In the genomic region with DNA sequence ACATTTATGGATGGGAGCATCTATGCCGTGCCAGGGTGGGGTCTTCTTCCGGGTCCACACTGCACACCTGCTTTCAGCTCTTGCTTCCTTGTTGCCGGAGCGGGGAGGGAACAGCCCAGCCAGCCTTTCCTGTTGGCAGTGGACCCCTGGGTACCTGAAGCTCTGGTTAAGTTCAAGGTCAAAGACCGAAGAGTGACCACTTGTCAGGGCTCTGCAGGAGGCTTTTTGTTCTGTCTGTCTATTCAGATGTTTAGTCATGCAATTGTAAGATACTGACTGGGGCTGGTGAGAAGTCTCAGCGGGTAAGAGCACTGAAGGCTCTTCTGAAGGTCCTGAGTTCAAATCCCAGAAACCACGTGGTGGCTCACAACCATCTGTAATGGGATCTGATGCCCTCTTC, we compare ENCODE assay signal across 26 mouse cellular contexts. TPM values are rescaled to one million over a fixed set of nuclear protein-coding genes. Genes with fewer than 3 reads are reported as not detected.
A peak's percentile ranks its signal among the peaks of the same experiment; 100 is the strongest.
DNase-seq lines count a peak whose midpoint lies in the region; ATAC-seq and TF ChIP-seq lines count a peak whose summit lies in the region.
"Had no signal": no experiment of that assay in that cellular context is flagged by ENCODE, and none has a peak within 500 bp of the region (broad histone marks: within the 10 kb centered on the region; RNA-seq: fewer than 3 reads in every experiment).

No protein-coding gene starts in this region.

- peak; percentile 46; the same call in 1 of the 2 replicates for TF ChIP-seq EP300 in ES-Bruce4 (IDR thresholded peaks at IDR 0.05; ENCODE audit: insufficient read depth, low read depth, low read length)

- H3K9ac ChIP-seq in liver, embryonic 12.5 days: no peak overlapping the region
- no peak overlapping the region for H3K9ac ChIP-seq in liver, embryonic 11.5 days (ENCODE audit: low read depth, low read length)
- H3K9ac ChIP-seq in ES-Bruce4 (ENCODE audit: low read depth, poor library complexity, severe bottlenecking): no peak overlapping the region
- no peak overlapping the region for H3K9ac ChIP-seq in liver, embryonic 16.5 days (ENCODE audit: low read depth, low read length)
- H3K9ac ChIP-seq: forebrain, embryonic 13.5 days; heart, embryonic 12.5 days; heart, embryonic 15.5 days; hindbrain, embryonic 13.5 days had no signal

- ATAC-seq in liver, embryonic 12.5 days: no peak
- no peak for ATAC-seq in liver, embryonic 11.5 days (replicated peaks; ENCODE audit: low FRiP score)
- ATAC-seq in liver, embryonic 16.5 days (ENCODE audit: low read depth): no peak
- ATAC-seq: CD4-positive, CD25-positive, alpha-beta regulatory T cell, adult 4 months; forebrain, embryonic 13.5 days; forebrain, embryonic 16.5 days; hindbrain, embryonic 16.5 days; Patski had no signal

- no peak for TF ChIP-seq CTCF in ES-Bruce4 (IDR thresholded peaks at IDR 0.05; ENCODE audit: low read depth, low read length)

- no peak overlapping the region for H3K4me3 ChIP-seq in liver, embryonic 12.5 days
- no peak overlapping the region for H3K4me3 ChIP-seq in liver, embryonic 11.5 days (ENCODE audit: low read depth, low read length)
- no peak overlapping the region for H3K4me3 ChIP-seq in ES-Bruce4 (ENCODE audit: low read depth, low read length)
- no peak overlapping the region for H3K4me3 ChIP-seq in liver, embryonic 16.5 days (ENCODE audit: low read depth, low read length)
- H3K4me3 ChIP-seq: forebrain, embryonic 10.5 days; forebrain, embryonic 13.5 days; gastrocnemius, adult 2 months; heart, embryonic 12.5 days; heart, embryonic 15.5 days; hindbrain, embryonic 10.5 days; hindbrain, embryonic 13.5 days had no signal

- H3K27ac ChIP-seq in liver, embryonic 12.5 days: peak overlapping the region; percentile 45; the same call in 1 of the 2 replicates
- no peak overlapping the region for H3K27ac ChIP-seq in liver, embryonic 11.5 days (ENCODE audit: low read depth, low read length)
- H3K27ac ChIP-seq in ES-Bruce4 (ENCODE audit: insufficient read depth, low read length): no peak overlapping the region
- H3K27ac ChIP-seq in liver, embryonic 16.5 days (ENCODE audit: low read length): peak overlapping the region; percentile 33; the same call in 1 of the 2 replicates
- H3K27ac ChIP-seq: forebrain, embryonic 10.5 days; forebrain, embryonic 13.5 days; gastrocnemius, adult 2 months; heart, embryonic 15.5 days; hindbrain, embryonic 10.5 days; hindbrain, embryonic 13.5 days had no signal

- H3K27me3 ChIP-seq in liver, embryonic 12.5 days (replicated peaks): peaks cover 36% of the 10 kb centered on the region
- peaks cover 5% of the 10 kb centered on the region; the same call in 1 of the 2 replicates for H3K27me3 ChIP-seq in liver, embryonic 11.5 days (replicated peaks; ENCODE audit: control insufficient read depth, insufficient read depth, low read length)
- no peaks in the 10 kb centered on the region for H3K27me3 ChIP-seq in ES-Bruce4 (ENCODE audit: control insufficient read depth, insufficient read depth, low read length, poor library complexity, severe bottlenecking)
- H3K27me3 ChIP-seq in liver, embryonic 16.5 days (ENCODE audit: control insufficient read depth, insufficient read depth, low read depth, low read length): peaks cover 9% of the 10 kb centered on the region
- H3K27me3 ChIP-seq: Patski had no signal

- H3K4me1 ChIP-seq in liver, embryonic 12.5 days: peaks cover 18% of the 10 kb centered on the region
- H3K4me1 ChIP-seq in liver, embryonic 11.5 days (replicated peaks; ENCODE audit: control insufficient read depth, insufficient read depth, low read length): peaks cover 3% of the 10 kb centered on the region; the same call in 1 of the 2 replicates
- H3K4me1 ChIP-seq in ES-Bruce4 (ENCODE audit: control insufficient read depth, insufficient read depth, low read length): peaks cover 2% of the 10 kb centered on the region
- H3K4me1 ChIP-seq in liver, embryonic 16.5 days (ENCODE audit: control insufficient read depth, low read depth, low read length): no peaks in the 10 kb centered on the region; the same call in 1 of the 2 replicates
- H3K4me1 ChIP-seq: forebrain, embryonic 13.5 days; hindbrain, embryonic 13.5 days had no signal

- WGBS in liver, embryonic 12.5 days (ENCODE audit: insufficient replicate concordance): 70% methylated on average over 7 of the region's 7 CpGs
- 73% methylated on average over 7 of the region's 7 CpGs for WGBS in liver, embryonic 11.5 days
- WGBS in liver, embryonic 16.5 days (ENCODE audit: insufficient replicate concordance): 76% methylated on average over 7 of the region's 7 CpGs

- no peaks in the 10 kb centered on the region for H3K9me3 ChIP-seq in liver, embryonic 12.5 days (replicated peaks)
- no peaks in the 10 kb centered on the region for H3K9me3 ChIP-seq in liver, embryonic 11.5 days (ENCODE audit: control insufficient read depth, low read length)
- no peaks in the 10 kb centered on the region for H3K9me3 ChIP-seq in ES-Bruce4 (replicated peaks; ENCODE audit: control insufficient read depth, insufficient read depth, low read length, poor library complexity, severe bottlenecking)
- H3K9me3 ChIP-seq in liver, embryonic 16.5 days (replicated peaks; ENCODE audit: control insufficient read depth, low read length): no peaks in the 10 kb centered on the region
- H3K9me3 ChIP-seq: forebrain, embryonic 10.5 days; forebrain, embryonic 13.5 days; G1E; heart, embryonic 12.5 days; heart, embryonic 15.5 days; hindbrain, embryonic 10.5 days; hindbrain, embryonic 13.5 days had no signal

- no peak for TF ChIP-seq POLR2A in ES-Bruce4 (IDR thresholded peaks at IDR 0.05; ENCODE audit: insufficient read depth, low read length)

- peaks cover 27% of the 10 kb centered on the region for H3K36me3 ChIP-seq in liver, embryonic 12.5 days
- H3K36me3 ChIP-seq in liver, embryonic 11.5 days (ENCODE audit: control insufficient read depth, insufficient read depth, low read length): no peaks in the 10 kb centered on the region; the same call in 1 of the 2 replicates
- H3K36me3 ChIP-seq in ES-Bruce4 (ENCODE audit: control insufficient read depth, insufficient read depth, low read length, poor library complexity, severe bottlenecking): no peaks in the 10 kb centered on the region
- peaks cover 22% of the 10 kb centered on the region for H3K36me3 ChIP-seq in liver, embryonic 16.5 days (ENCODE audit: control insufficient read depth, insufficient read depth)
- H3K36me3 ChIP-seq: heart, embryonic 15.5 days; hindbrain, embryonic 13.5 days had no signal

- no peak overlapping the region for H3K4me2 ChIP-seq in liver, embryonic 12.5 days
- no peak overlapping the region for H3K4me2 ChIP-seq in liver, embryonic 11.5 days
- H3K4me2 ChIP-seq in liver, embryonic 16.5 days (ENCODE audit: low read depth, low read length): no peak overlapping the region
- H3K4me2 ChIP-seq: forebrain, embryonic 13.5 days; heart, embryonic 12.5 days; heart, embryonic 15.5 days; hindbrain, embryonic 13.5 days had no signal

- no peak for DNase-seq in liver, embryonic 11.5 days (ENCODE audit: low spot score)
- DNase-seq in R1 (ENCODE audit: low read depth, low spot score): peak; percentile 96
- DNase-seq in layer of hippocampus, adult 11-12 months (ENCODE audit: low spot score): no peak
- no peak for DNase-seq in B cell, adult 2 months
- DNase-seq: adrenal gland, postnatal 10 days; adrenal gland, postnatal 36 days; cerebellum, adult 18-20 months; cerebellum, adult 9-10 months; gastrocnemius, adult 2 months; gastrocnemius, postnatal 14 days; heart, postnatal 10 days; heart, postnatal 36 days had no signal

RNA-seq across cellular contexts. Expression of a gene that starts 7.3 kb away (rescaled TPM):
- 1.5 and 1.9 TPM in 2 replicates for polyA plus RNA-seq in liver, embryonic 12.5 days (2016; fragmentation: Nextera tagmentation; extraction: Ambion mirVana)
- 1.8 and 2.9 TPM in 2 replicates for polyA plus RNA-seq in liver, embryonic 11.5 days (2014; fragmentation: Nextera tagmentation; extraction: Ambion mirVana)
- 7.2 and 9.3 TPM in 2 replicates for polyA plus RNA-seq in ES-Bruce4 (2011; ENCODE audit: insufficient read depth, insufficient read length, low read depth, missing spikeins)
- 2.2 and 3.0 TPM in 2 replicates for polyA plus RNA-seq in liver, embryonic 16.5 days (2015; fragmentation: Nextera tagmentation; extraction: Ambion mirVana)
- polyA plus RNA-seq: CD4-positive, CD25-positive, alpha-beta regulatory T cell, adult 4 months had no signal

RNA-seq across cellular contexts. Expression of a gene that starts 26.7 kb away (rescaled TPM):
- 63.4 and 69.1 TPM in 2 replicates for polyA plus RNA-seq in liver, embryonic 12.5 days (2016; fragmentation: Nextera tagmentation; extraction: Ambion mirVana)
- polyA plus RNA-seq in liver, embryonic 11.5 days (2014; fragmentation: Nextera tagmentation; extraction: Ambion mirVana): 9.0 and 9.2 TPM in 2 replicates
- 3.1 and 6.3 TPM in 2 replicates for polyA plus RNA-seq in ES-Bruce4 (2011; ENCODE audit: insufficient read depth, insufficient read length, low read depth, missing spikeins)
- 83.5 and 93.6 TPM in 2 replicates for polyA plus RNA-seq in liver, embryonic 16.5 days (2015; fragmentation: Nextera tagmentation; extraction: Ambion mirVana)

RNA-seq across cellular contexts. Expression of a gene that starts 48.7 kb away (rescaled TPM):
- polyA plus RNA-seq in liver, embryonic 12.5 days (2016; fragmentation: Nextera tagmentation; extraction: Ambion mirVana): 9.8 and 11.1 TPM in 2 replicates
- polyA plus RNA-seq in liver, embryonic 11.5 days (2014; fragmentation: Nextera tagmentation; extraction: Ambion mirVana): 16.4 and 17.3 TPM in 2 replicates
- 57.1 and 57.8 TPM in 2 replicates for polyA plus RNA-seq in ES-Bruce4 (2011; ENCODE audit: insufficient read depth, insufficient read length, low read depth, missing spikeins)
- polyA plus RNA-seq in liver, embryonic 16.5 days (2015; fragmentation: Nextera tagmentation; extraction: Ambion mirVana): 25.3 and 29.8 TPM in 2 replicates
- polyA plus RNA-seq: G1E had no signal

RNA-seq across cellular contexts. Expression of a gene that starts 55.5 kb away (rescaled TPM):
- polyA plus RNA-seq in liver, embryonic 12.5 days (2016; fragmentation: Nextera tagmentation; extraction: Ambion mirVana): 80.9 and 88.1 TPM in 2 replicates
- polyA plus RNA-seq in liver, embryonic 11.5 days (2014; fragmentation: Nextera tagmentation; extraction: Ambion mirVana): 191 and 200 TPM in 2 replicates
- polyA plus RNA-seq in ES-Bruce4 (2011; ENCODE audit: insufficient read depth, insufficient read length, low read depth, missing spikeins): 9.6 and 11.0 TPM in 2 replicates
- 37.5 and 40.6 TPM in 2 replicates for polyA plus RNA-seq in liver, embryonic 16.5 days (2015; fragmentation: Nextera tagmentation; extraction: Ambion mirVana)
- polyA plus RNA-seq: G1E had no signal

Comparison
In these comparisons a context has a peak if more than half of its experiments do, and no peak if none do; other contexts are left out.
1. H3K27ac ChIP-seq: peak in liver, embryonic 12.5 days (single experiment) and liver, embryonic 16.5 days (single experiment); none in liver, embryonic 11.5 days (single experiment) and ES-Bruce4 (single experiment).